Mouse (Mus musculus) kidney, adult 2 months (tissue): ENCODE data around the gene Rnase9.

Source experiments
- CTCF ChIP-seq: fragments of 200-500 bp; conservative IDR thresholded peaks from 2 replicates; pipeline ENCODE4 v1.5.1; 2011; ENCODE audit warnings: low read depth, mild to moderate bottlenecking, control low read depth, low read length, moderate library complexity, mixed read lengths; ENCODE audit not compliant: insufficient read depth, insufficient read length
- POLR2A ChIP-seq: fragments of 200-500 bp; IDR thresholded peaks from one replicate; pipeline ENCODE4 v1.6.1; 2011; ENCODE audit warnings: low read depth, low read length, control low read depth

GRCm38 (mm10) chr14:51053176-51053575 lies 11.5 kb upstream of the Rnase9 start:
- TF ChIP-seq CTCF (no peak), POLR2A (no peak)
